Mouse (Mus musculus) kidney, embryonic 14.5 days (tissue): Measurements from ENCODE around the gene Ddx3x. TPM values are rescaled to one million over a fixed set of nuclear protein-coding genes. Genes with fewer than 3 reads are reported as not detected.

Experiments used
- ATAC-seq: fragments of 200-750 bp; cut with Nextera tagmentation; 2 replicates; pipeline ENCODE4 v1.8.0; 2017; ENCODE audit warnings: moderate number of reproducible peaks, mild to moderate bottlenecking, moderate TSS enrichment, moderate library complexity; ENCODE audit not compliant: low FRiP score, low TSS enrichment
- H3K27ac ChIP-seq: fragments of 300-500 bp; sonication (generic); 2 replicates; pipeline ENCODE4 v1.5.1; 2014; ENCODE audit warnings: low read depth, mild to moderate bottlenecking, low read length, moderate library complexity, mixed read lengths
- H3K27me3 ChIP-seq: fragments of 300-500 bp; sonication (generic); 2 replicates; pipeline ENCODE4 v1.6.1; 2014; ENCODE audit warnings: mild to moderate bottlenecking, low read length; ENCODE audit not compliant: control insufficient read depth, insufficient read depth
- H3K36me3 ChIP-seq: fragments of 300-500 bp; sonication (generic); 2 replicates; pipeline ENCODE4 v1.6.1; 2014; ENCODE audit warnings: low read length, mixed read lengths; ENCODE audit not compliant: control insufficient read depth, insufficient read depth
- H3K4me1 ChIP-seq: fragments of 300-500 bp; sonication (generic); 2 replicates; pipeline ENCODE4 v1.6.1; 2014; ENCODE audit warnings: low read length, mixed read lengths; ENCODE audit not compliant: control insufficient read depth, insufficient read depth
- H3K4me2 ChIP-seq: fragments of 300-500 bp; sonication (generic); replicated peaks from 2 replicates; pipeline ENCODE4 v1.6.1; 2014; ENCODE audit warnings: low read depth, mild to moderate bottlenecking, low read length
- H3K4me3 ChIP-seq: fragments of 300-500 bp; sonication (generic); 2 replicates; pipeline ENCODE4 v1.5.1; 2014; ENCODE audit warnings: mild to moderate bottlenecking, low read length
- H3K9ac ChIP-seq: fragments of 300-500 bp; sonication (generic); 2 replicates; pipeline ENCODE4 v1.6.1; 2014; ENCODE audit warnings: low read depth, mild to moderate bottlenecking, low read length, moderate library complexity
- H3K9me3 ChIP-seq: fragments of 300-500 bp; sonication (generic); 2 replicates; pipeline ENCODE4 v1.6.1; 2016; ENCODE audit warnings: low read length; ENCODE audit not compliant: control insufficient read depth
- WGBS: fragments of 180-500 bp; shearing (Covaris S2); extraction: QIAGEN DNeasy Blood & Tissue Kit; methylation state at CpG from one replicate; pipeline ENCODE4 v1.1.7; 2014; 5-methylcytosine and 5-hydroxymethylcytosine counted together
- polyA plus RNA-seq: library from polyadenylated mRNA; unstranded; fragments of >200 nt; fragmentation: Nextera tagmentation; extraction: Ambion mirVana; gene quantifications from 2 replicates; pipeline ENCODE4 v1.2.1, GENCODE M21; 2014

Gene Ddx3x
- polyA plus RNA-seq, 1 experiment from 2014 or later, result 161 TPM

- no peaks in the 10 kb centered on the region for H3K36me3 ChIP-seq
- no peak for ATAC-seq
- H3K27me3 ChIP-seq, result no peaks in the 10 kb centered on the region
- H3K4me2 ChIP-seq, result no peak overlapping the region
- no peak overlapping the region for H3K9ac ChIP-seq
- WGBS, result 74% methylated on average over 6 of the region's 6 CpGs
- H3K4me3 ChIP-seq, result no peak overlapping the region
- H3K4me1 ChIP-seq, result no peaks in the 10 kb centered on the region
- no peak overlapping the region for H3K27ac ChIP-seq
- no peaks in the 10 kb centered on the region for H3K9me3 ChIP-seq
These were observed 5.1 kb upstream of the Ddx3x start for GRCm38 (mm10) chrX:13275519-13276137.

GRCm38 (mm10) chrX:13278996-13279395 is 1.8 kb upstream of the Ddx3x start:
- H3K36me3 ChIP-seq, result peaks cover 1% of the 10 kb centered on the region; the same call in 1 of the 2 replicates
- no peak for ATAC-seq
- no peaks in the 10 kb centered on the region for H3K9me3 ChIP-seq
- no peak overlapping the region for H3K9ac ChIP-seq
- H3K27me3 ChIP-seq, result no peaks in the 10 kb centered on the region
- WGBS, result 83% methylated on average over 17 of the region's 17 CpGs
- no peak overlapping the region for H3K4me2 ChIP-seq
- no peaks in the 10 kb centered on the region; the same call in 1 of the 2 replicates for H3K4me1 ChIP-seq
- no peak overlapping the region for H3K27ac ChIP-seq
- H3K4me3 ChIP-seq, result no peak overlapping the region

- Histone ChIP-seq H3K36me3 (peaks cover 11% of the 10 kb centered on the region), H3K4me3 (peak overlapping the region; percentile 82), H3K27me3 (no peaks in the 10 kb centered on the region), H3K9ac (peak overlapping the region; percentile 98), H3K9me3 (no peaks in the 10 kb centered on the region), H3K4me1 (peaks cover 5% of the 10 kb centered on the region; the same call in 1 of the 2 replicates), H3K27ac (peak overlapping the region; percentile 97), H3K4me2 (peak overlapping the region; percentile 55)
- no peak; the same call in 1 of the 2 replicates for ATAC-seq
- 3% methylated on average over 14 of the region's 14 CpGs for WGBS
These were observed 747 bp upstream of the Ddx3x start for GRCm38 (mm10) chrX:13280037-13280408.

GRCm38 (mm10) chrX:13281329-13282088 is 739 bp downstream of the Ddx3x start:
- Histone ChIP-seq H3K4me3 (peak overlapping the region; percentile 82), H3K27me3 (no peaks in the 10 kb centered on the region), H3K4me2 (peak overlapping the region; percentile 55), H3K9me3 (no peaks in the 10 kb centered on the region), H3K4me1 (peaks cover 5% of the 10 kb centered on the region; the same call in 1 of the 2 replicates), H3K9ac (peak overlapping the region; percentile 98), H3K27ac (peak overlapping the region; percentile 97), H3K36me3 (peaks cover 23% of the 10 kb centered on the region)
- ATAC-seq, result peak; percentile 78
- under 1% methylated on average over 73 of the region's 89 CpGs for WGBS

- Histone ChIP-seq H3K36me3 (peaks cover 27% of the 10 kb centered on the region), H3K27ac (peak overlapping the region; percentile 97), H3K4me1 (peaks cover 5% of the 10 kb centered on the region; the same call in 1 of the 2 replicates), H3K9me3 (no peaks in the 10 kb centered on the region), H3K4me3 (peak overlapping the region; percentile 82), H3K9ac (peak overlapping the region; percentile 98), H3K4me2 (peak overlapping the region; percentile 53), H3K27me3 (no peaks in the 10 kb centered on the region)
- WGBS, result 15% methylated on average over 16 of the region's 16 CpGs
- ATAC-seq, result no peak
These were observed 1.5 kb downstream of the Ddx3x start for GRCm38 (mm10) chrX:13282089-13282850.

GRCm38 (mm10) chrX:13285772-13286171 is 5.0 kb downstream of the Ddx3x start:
- Histone ChIP-seq H3K27ac (no peak overlapping the region), H3K4me1 (peaks cover 5% of the 10 kb centered on the region; the same call in 1 of the 2 replicates), H3K36me3 (peaks cover 59% of the 10 kb centered on the region), H3K4me2 (no peak overlapping the region), H3K4me3 (no peak overlapping the region), H3K9ac (no peak overlapping the region), H3K9me3 (no peaks in the 10 kb centered on the region), H3K27me3 (no peaks in the 10 kb centered on the region)
- 88% methylated on average over 4 of the region's 4 CpGs for WGBS
- ATAC-seq, result no peak

- H3K27ac ChIP-seq, result no peak overlapping the region
- H3K4me2 ChIP-seq, result no peak overlapping the region
- no peaks in the 10 kb centered on the region for H3K27me3 ChIP-seq
- no peak overlapping the region for H3K9ac ChIP-seq
- no peaks in the 10 kb centered on the region for H3K4me1 ChIP-seq
- H3K36me3 ChIP-seq, result peaks cover 27% of the 10 kb centered on the region; the same call in 1 of the 2 replicates
- WGBS, result 60% methylated on average over 6 of the region's 6 CpGs
- no peak overlapping the region for H3K4me3 ChIP-seq
- peak; percentile 75; the same call in 1 of the 2 replicates for ATAC-seq
- H3K9me3 ChIP-seq, result no peaks in the 10 kb centered on the region
These were observed 13.9 kb downstream of the Ddx3x start for GRCm38 (mm10) chrX:13294505-13295228.

GRCm38 (mm10) chrX:13295229-13295571 is 14.4 kb downstream of the Ddx3x start:
- Histone ChIP-seq H3K9ac (no peak overlapping the region), H3K27ac (no peak overlapping the region), H3K9me3 (no peaks in the 10 kb centered on the region), H3K36me3 (peaks cover 22% of the 10 kb centered on the region; the same call in 1 of the 2 replicates), H3K4me2 (no peak overlapping the region), H3K4me3 (no peak overlapping the region), H3K27me3 (no peaks in the 10 kb centered on the region), H3K4me1 (no peaks in the 10 kb centered on the region)
- no peak; the same call in 1 of the 2 replicates for ATAC-seq
